Mouse (Mus musculus) gastrocnemius, postnatal 14 days (tissue): ENCODE measurements around the gene Hps6. TPM values are rescaled to one million over a fixed set of nuclear protein-coding genes. Genes with fewer than 3 reads are reported as not detected.
A peak's percentile ranks its signal among the peaks of the same experiment; 100 is the strongest.

ENCODE experiments used
- DNase-seq: peaks from one replicate; pipeline ENCODE4 v3.0.0; 2021; ENCODE audit warnings: mixed read lengths
- intact Hi-C: fragments of 180-260 bp; cut with DNase I; formaldehyde crosslinking; loops from one replicate; pipeline ENCODE4 v1.15.1; 2025; ENCODE audit warnings: low total_unique reads
- total RNA-seq, 2 experiments: library from RNA; stranded (reverse); gene quantifications; 2 replicates each; pipeline ENCODE4 v1.2.3; 2021

The Hps6 gene
- total RNA-seq, 2 experiments from 2014 or later = 3.1 to 3.8 TPM

- no peak for DNase-seq
- intact Hi-C loops = no loop called here
Observed at GRCm38 (mm10) chr19:46026567-46026966, 23.3 kb downstream of the Hps6 start.

GRCm38 (mm10) chr19:46028747-46029320 lies 25.5 kb downstream of the Hps6 start:
- intact Hi-C loops = no loop called here
- no peak for DNase-seq

GRCm38 (mm10) chr19:46029652-46030051 lies 26.3 kb downstream of the Hps6 start:
- intact Hi-C loops = no loop called here

GRCm38 (mm10) chr19:46030196-46030983 lies 27.1 kb downstream of the Hps6 start:
- intact Hi-C loops = no loop called here
- DNase-seq = no peak

More at GRCm38 (mm10) chr19:46029652-46030051, 26.3 kb downstream of the Hps6 start:
- DNase-seq = no peak

GRCm38 (mm10) chr19:46031689-46032432 lies 28.6 kb downstream of the Hps6 start:
- intact Hi-C loops = no loop called here
- DNase-seq = no peak

GRCm38 (mm10) chr19:46032731-46033510 lies 29.6 kb downstream of the Hps6 start:
- no peak for DNase-seq
- intact Hi-C loops = no loop called here

GRCm38 (mm10) chr19:46033911-46034310 lies 30.6 kb downstream of the Hps6 start:
- DNase-seq = no peak
- intact Hi-C loops = no loop called here

GRCm38 (mm10) chr19:46035971-46036370 lies 32.7 kb downstream of the Hps6 start:
- DNase-seq = no peak
- intact Hi-C loops = no loop called here

GRCm38 (mm10) chr19:46036477-46037242 lies 33.4 kb downstream of the Hps6 start:
- no peak for DNase-seq
- intact Hi-C loops = no loop called here

- intact Hi-C loops = no loop called here
- no peak for DNase-seq
Observed at GRCm38 (mm10) chr19:46037243-46037924, 34.1 kb downstream of the Hps6 start.

- no peak for DNase-seq
- intact Hi-C loops = no loop called here
Observed at GRCm38 (mm10) chr19:46037925-46038850, 34.9 kb downstream of the Hps6 start.

- DNase-seq = no peak
- intact Hi-C loops = no loop called here
Observed at GRCm38 (mm10) chr19:46038851-46039260, 35.5 kb downstream of the Hps6 start.

GRCm38 (mm10) chr19:46039478-46039877 lies 36.2 kb downstream of the Hps6 start:
- peak; percentile 92 for DNase-seq
- intact Hi-C loops = no loop called here

GRCm38 (mm10) chr19:46040149-46040902 lies 37.0 kb downstream of the Hps6 start:
- intact Hi-C loops = no loop called here
- DNase-seq = no peak

GRCm38 (mm10) chr19:46041299-46041932 lies 38.1 kb downstream of the Hps6 start:
- intact Hi-C loops = no loop called here
- no peak for DNase-seq

- peak; percentile 77 for DNase-seq
- intact Hi-C loops = no loop called here
Observed at GRCm38 (mm10) chr19:46041933-46042475, 38.7 kb downstream of the Hps6 start.
